Mouse (Mus musculus) heart, postnatal 0 days (tissue): Measurements from ENCODE around the gene Pqbp1. TPM values are rescaled to one million over a fixed set of nuclear protein-coding genes. Genes with fewer than 3 reads are reported as not detected.
A peak's percentile ranks its signal among the peaks of the same experiment; 100 is the strongest.

ENCODE experiments used
- ATAC-seq: fragments of 200-750 bp; cut with Nextera tagmentation; 2 replicates; pipeline ENCODE4 v1.8.0; 2017; ENCODE audit warnings: low read depth, moderate number of reproducible peaks, moderate library complexity; ENCODE audit not compliant: insufficient read depth
- DNase-seq: peaks from one replicate; pipeline ENCODE4 v3.0.0-alpha.2; 2016; ENCODE audit warnings: low spot score
- H3K27ac ChIP-seq: fragments of 300-500 bp; sonication (generic); 2 replicates; pipeline ENCODE4 v1.5.1; 2014; ENCODE audit warnings: low read depth, mild to moderate bottlenecking
- H3K27me3 ChIP-seq: fragments of 300-500 bp; sonication (generic); 2 replicates; pipeline ENCODE4 v1.6.1; 2014; ENCODE audit warnings: low read length, mixed read lengths; ENCODE audit not compliant: control insufficient read depth, insufficient read depth
- H3K36me3 ChIP-seq: fragments of 300-500 bp; sonication (generic); replicated peaks from 2 replicates; pipeline ENCODE4 v1.6.1; 2014; ENCODE audit warnings: low read length, mixed read lengths; ENCODE audit not compliant: control insufficient read depth, insufficient read depth
- H3K4me1 ChIP-seq: fragments of 300-500 bp; sonication (generic); 2 replicates; pipeline ENCODE4 v1.6.1; 2014; ENCODE audit warnings: antibody characterized with exemption; ENCODE audit not compliant: control insufficient read depth, insufficient read depth
- H3K4me2 ChIP-seq: fragments of 300-500 bp; sonication (generic); 2 replicates; pipeline ENCODE4 v1.6.1; 2014; ENCODE audit warnings: low read depth, mild to moderate bottlenecking, low read length, moderate library complexity
- H3K4me3 ChIP-seq: fragments of 300-500 bp; sonication (generic); 2 replicates; pipeline ENCODE4 v1.5.1; 2014; ENCODE audit warnings: low read depth, low read length
- H3K9ac ChIP-seq: fragments of 300-500 bp; sonication (generic); replicated peaks from 2 replicates; pipeline ENCODE4 v1.6.1; 2014; ENCODE audit warnings: low read depth, low read length, mixed read lengths
- H3K9me3 ChIP-seq: fragments of 300-500 bp; sonication (generic); replicated peaks from 2 replicates; pipeline ENCODE4 v1.6.1; 2016; ENCODE audit warnings: low read length; ENCODE audit not compliant: control insufficient read depth
- CTCF ChIP-seq: IDR thresholded peaks from 2 replicates; pipeline ENCODE4 v1.5.1; 2016; ENCODE audit warnings: antibody characterized with exemption, control low read depth, low read depth
- EP300 ChIP-seq: IDR thresholded peaks from 2 replicates; pipeline ENCODE4 v1.6.1; 2016; ENCODE audit warnings: antibody characterized with exemption, low read depth
- WGBS: fragments of 180-500 bp; shearing (Covaris S2); extraction: QIAGEN DNeasy Blood & Tissue Kit; methylation state at CpG from one replicate; pipeline ENCODE4 v1.1.7; 2014; 5-methylcytosine and 5-hydroxymethylcytosine counted together
- polyA plus RNA-seq: library from polyadenylated mRNA; unstranded; fragments of >200 nt; fragmentation: Nextera tagmentation; extraction: Ambion mirVana; gene quantifications from 2 replicates; pipeline ENCODE4 v1.2.1, GENCODE M21; 2015
- total RNA-seq: library from RNA; depleted of rRNA; stranded (reverse); fragments of >200 nt; gene quantifications from 2 replicates; pipeline ENCODE4 v1.2.3, GENCODE M21; 2014; ENCODE audit warnings: low replicate concordance

Gene Pqbp1
- total and polyA plus RNA-seq, 2 experiments from 2014 or later, result 55.6 to 63.0 TPM

DNA sequence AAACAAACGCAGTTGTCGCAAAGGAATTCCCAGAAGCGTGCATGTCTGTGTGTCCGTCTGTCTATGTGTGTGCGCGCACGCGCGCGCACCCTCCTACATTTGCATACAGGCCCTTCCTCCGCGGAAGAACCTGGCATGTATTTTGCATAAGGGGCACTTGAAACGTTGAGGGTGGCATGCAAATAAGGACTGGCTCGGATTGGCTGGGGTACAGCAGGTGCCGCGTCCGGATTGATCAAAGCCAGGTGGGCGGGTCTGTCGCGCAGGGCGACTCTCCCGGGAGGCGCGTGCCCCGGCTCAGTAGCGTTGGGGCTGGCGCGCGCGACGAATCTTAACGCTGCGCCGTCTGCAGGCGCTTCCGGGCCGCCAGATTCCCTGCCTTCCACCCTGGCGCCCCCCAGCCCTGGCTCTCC is 21.1 kb downstream of the Pqbp1 start, which contains the start of gene Pim2:
Gene Pim2 (plus strand): TSS at position 256 of the 413 bp plus-strand sequence.
- Histone ChIP-seq H3K27me3 (no peaks in the 10 kb centered on the region), H3K9ac (peak within 1 kb of the TSS; percentile 33), H3K27ac (no peak within 1 kb of the TSS), H3K36me3 (peaks cover 13% of the 10 kb centered on the region; the same call in 1 of the 2 replicates), H3K4me2 (peak within 1 kb of the TSS; percentile 85), H3K4me1 (0 out of 2 replicates have a peak, but pooled peaks cover 5% of the 10 kb centered on the region), H3K9me3 (no peaks in the 10 kb centered on the region), H3K4me3 (peak within 1 kb of the TSS; percentile 50)
- TF ChIP-seq EP300 (no peak), CTCF (no peak)
- DNase-seq (peak; percentile 71), ATAC-seq (peak; percentile 92)
- WGBS, result 12% methylated on average over 37 of the region's 38 CpGs

GRCm38 (mm10) chrX:7869826-7870225 is 29.2 kb downstream of the Pqbp1 start:
- Histone ChIP-seq H3K36me3 (peaks cover 33% of the 10 kb centered on the region), H3K4me2 (no peak overlapping the region), H3K9ac (no peak overlapping the region), H3K9me3 (no peaks in the 10 kb centered on the region), H3K27me3 (no peaks in the 10 kb centered on the region), H3K27ac (no peak overlapping the region), H3K4me1 (no peaks in the 10 kb centered on the region), H3K4me3 (no peak overlapping the region)
- 52% methylated on average over 3 of the region's 3 CpGs for WGBS
- ATAC-seq, result no peak
- DNase-seq, result no peak
- TF ChIP-seq EP300 (no peak), CTCF (no peak)

DNA sequence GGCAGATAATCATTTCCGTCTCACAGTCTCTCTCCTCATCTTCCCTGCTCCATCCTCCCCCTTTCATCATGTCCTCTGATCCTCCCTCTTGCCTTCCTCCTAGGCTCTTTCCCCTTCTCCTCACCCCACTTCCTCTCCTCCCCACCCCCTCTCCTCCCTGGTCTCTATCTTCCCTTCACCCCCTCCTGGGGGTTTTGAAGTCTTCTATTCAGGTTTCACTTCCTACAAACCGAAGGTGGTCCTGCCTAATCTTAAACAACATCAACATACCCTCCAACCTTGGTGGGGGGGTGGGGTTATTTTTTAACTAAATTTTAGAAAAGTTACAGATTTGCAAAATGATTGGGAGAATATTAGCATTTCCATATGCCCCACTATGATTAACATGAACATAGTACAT is 30.6 kb downstream of the Pqbp1 start:
- H3K36me3 ChIP-seq, result peaks cover 21% of the 10 kb centered on the region
- no peaks in the 10 kb centered on the region for H3K9me3 ChIP-seq
- no peak overlapping the region for H3K9ac ChIP-seq
- H3K27ac ChIP-seq, result no peak overlapping the region
- TF ChIP-seq EP300 (no peak), CTCF (no peak)
- H3K4me2 ChIP-seq, result no peak overlapping the region
- WGBS, result 54% methylated on average over 2 of the region's 2 CpGs
- ATAC-seq (no peak), DNase-seq (no peak)
- H3K4me1 ChIP-seq, result no peaks in the 10 kb centered on the region
- no peaks in the 10 kb centered on the region for H3K27me3 ChIP-seq
- H3K4me3 ChIP-seq, result no peak overlapping the region

- Histone ChIP-seq H3K4me1 (no peaks in the 10 kb centered on the region), H3K27ac (no peak overlapping the region), H3K27me3 (no peaks in the 10 kb centered on the region), H3K9ac (no peak overlapping the region), H3K4me2 (no peak overlapping the region), H3K36me3 (peaks cover 20% of the 10 kb centered on the region), H3K9me3 (no peaks in the 10 kb centered on the region), H3K4me3 (no peak overlapping the region)
- ATAC-seq (no peak), DNase-seq (no peak)
- TF ChIP-seq EP300, result no peak
- no peak for TF ChIP-seq CTCF
- 93% methylated on average over 1 of the region's 1 CpGs for WGBS
These were observed 31.9 kb downstream of the Pqbp1 start for GRCm38 (mm10) chrX:7867141-7867540.

GRCm38 (mm10) chrX:7865786-7866185 is 33.3 kb downstream of the Pqbp1 start:
- no peak overlapping the region for H3K27ac ChIP-seq
- no peak overlapping the region for H3K4me3 ChIP-seq
- H3K9me3 ChIP-seq, result no peaks in the 10 kb centered on the region
- H3K9ac ChIP-seq, result no peak overlapping the region
- ATAC-seq (no peak), DNase-seq (no peak)
- no peak overlapping the region for H3K4me2 ChIP-seq
- H3K4me1 ChIP-seq, result no peaks in the 10 kb centered on the region
- 68% methylated on average over 2 of the region's 2 CpGs for WGBS
- H3K36me3 ChIP-seq, result peaks cover 12% of the 10 kb centered on the region
- H3K27me3 ChIP-seq, result no peaks in the 10 kb centered on the region
- no peak for TF ChIP-seq EP300
- no peak for TF ChIP-seq CTCF

- peaks cover 12% of the 10 kb centered on the region for H3K36me3 ChIP-seq
- no peak for ATAC-seq
- H3K4me3 ChIP-seq, result no peak overlapping the region
- H3K9me3 ChIP-seq, result no peaks in the 10 kb centered on the region
- no peak overlapping the region for H3K27ac ChIP-seq
- DNase-seq, result no peak
- H3K4me1 ChIP-seq, result no peaks in the 10 kb centered on the region
- H3K9ac ChIP-seq, result no peak overlapping the region
- 56% methylated on average over 2 of the region's 2 CpGs for WGBS
- no peaks in the 10 kb centered on the region for H3K27me3 ChIP-seq
- TF ChIP-seq CTCF (no peak), EP300 (no peak)
- H3K4me2 ChIP-seq, result no peak overlapping the region
These were observed 33.7 kb downstream of the Pqbp1 start for GRCm38 (mm10) chrX:7865343-7865742.
